Mouse (Mus musculus) testis, adult 2 months (tissue): Measurements from ENCODE around the gene Ttc7. TPM values are rescaled to one million over a fixed set of nuclear protein-coding genes. Genes with fewer than 3 reads are reported as not detected.

Experiments
- H3K27ac ChIP-seq: fragments of 200-500 bp; 2 replicates; pipeline ENCODE4 v1.5.1; 2012; ENCODE audit warnings: low read depth, low read length; ENCODE audit not compliant: control insufficient read depth, insufficient read depth
- H3K27me3 ChIP-seq: fragments of 200-500 bp; 2 replicates; pipeline ENCODE4 v1.6.1; 2012; ENCODE audit warnings: mild to moderate bottlenecking, low read length, moderate library complexity; ENCODE audit not compliant: control insufficient read depth, insufficient read depth
- H3K36me3 ChIP-seq: fragments of 200-500 bp; 2 replicates; pipeline ENCODE4 v1.6.1; 2012; ENCODE audit warnings: mild to moderate bottlenecking, low read length; ENCODE audit not compliant: control insufficient read depth, insufficient read depth
- H3K4me1 ChIP-seq: fragments of 200-500 bp; 2 replicates; pipeline ENCODE4 v1.6.1; 2012; ENCODE audit warnings: low read length; ENCODE audit not compliant: control insufficient read depth, insufficient read depth
- H3K4me3 ChIP-seq: fragments of 200-500 bp; 2 replicates; pipeline ENCODE4 v1.5.1; 2012; ENCODE audit warnings: low read depth, mild to moderate bottlenecking, low read length, moderate library complexity, mixed read lengths; ENCODE audit not compliant: control insufficient read depth
- CTCF ChIP-seq: fragments of 200-500 bp; IDR thresholded peaks from 2 replicates; pipeline ENCODE4 v1.5.1; 2012; ENCODE audit warnings: low read depth, mild to moderate bottlenecking, inconsistent platforms, low read length, moderate library complexity; ENCODE audit not compliant: control insufficient read depth, insufficient read depth, insufficient replicate concordance
- POLR2A ChIP-seq: fragments of 200-500 bp; IDR thresholded peaks from 2 replicates; pipeline ENCODE4 v1.6.1; 2012; ENCODE audit warnings: low read depth, mild to moderate bottlenecking, inconsistent platforms, low read length, moderate library complexity; ENCODE audit not compliant: control insufficient read depth
- polyA plus RNA-seq: library from polyadenylated mRNA; depleted of rRNA; stranded (reverse); fragments of >200 nt; gene quantifications from 2 replicates; pipeline ENCODE4 v1.2.3, GENCODE M21; 2012

The Ttc7 gene
- polyA plus RNA-seq, 1 experiment: 71.5 TPM

DNA sequence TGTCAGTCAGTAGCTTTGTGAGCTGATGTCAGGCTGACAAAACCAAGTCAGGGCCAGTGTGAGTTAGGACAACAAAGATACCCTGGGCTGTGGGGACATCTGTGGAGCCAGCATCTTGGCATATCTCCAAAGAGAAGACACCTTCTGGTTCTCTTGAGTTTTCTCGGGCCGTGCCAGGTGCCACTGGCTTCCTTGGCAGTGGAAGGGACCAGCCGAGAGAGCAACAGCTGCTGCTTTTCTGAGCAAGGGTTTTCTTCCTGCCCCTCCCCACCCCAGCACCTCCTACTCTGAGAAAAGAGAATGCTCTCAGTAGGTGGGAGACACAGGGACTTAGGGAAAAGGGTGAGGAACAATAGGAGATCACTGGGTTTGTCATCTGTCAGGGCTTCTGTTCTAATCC is 78.4 kb downstream of the Ttc7 start:
- H3K4me3 ChIP-seq: no peak overlapping the region
- no peak overlapping the region for H3K27ac ChIP-seq
- no peaks in the 10 kb centered on the region for H3K27me3 ChIP-seq
- no peaks in the 10 kb centered on the region for H3K4me1 ChIP-seq
- no peaks in the 10 kb centered on the region for H3K36me3 ChIP-seq
- TF ChIP-seq CTCF (no peak), POLR2A (no peak)

- H3K27ac ChIP-seq: no peak overlapping the region
- no peak overlapping the region for H3K4me3 ChIP-seq
- H3K27me3 ChIP-seq: no peaks in the 10 kb centered on the region
- no peak for TF ChIP-seq CTCF
- TF ChIP-seq POLR2A: no peak
- H3K36me3 ChIP-seq: no peaks in the 10 kb centered on the region
- H3K4me1 ChIP-seq: peaks cover 3% of the 10 kb centered on the region; the same call in 1 of the 2 replicates
Observed at GRCm38 (mm10) chr17:87364108-87364507, 81.4 kb downstream of the Ttc7 start.

DNA sequence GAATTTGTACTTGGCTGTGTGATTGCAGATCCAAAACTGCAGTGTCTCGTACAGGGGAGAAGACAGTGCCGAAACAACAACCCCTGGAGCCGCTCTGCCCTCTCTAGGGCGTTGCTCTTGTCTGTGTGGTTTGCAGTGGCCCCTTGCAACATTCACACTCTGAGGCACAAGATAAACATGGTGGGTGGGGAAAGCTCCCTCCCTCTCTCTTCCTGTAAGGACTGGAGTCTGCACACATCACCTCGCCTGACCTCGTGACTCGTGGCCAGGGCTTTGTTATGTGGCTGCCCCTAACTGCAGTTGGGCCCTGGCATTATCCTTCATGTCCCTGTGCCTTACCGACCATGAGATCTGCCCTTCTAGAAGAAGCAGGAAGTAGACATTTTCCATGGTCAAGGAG is 82.6 kb downstream of the Ttc7 start:
- H3K4me1 ChIP-seq: peaks cover 3% of the 10 kb centered on the region; the same call in 1 of the 2 replicates
- H3K27me3 ChIP-seq: no peaks in the 10 kb centered on the region
- H3K4me3 ChIP-seq: no peak overlapping the region
- H3K27ac ChIP-seq: no peak overlapping the region
- no peaks in the 10 kb centered on the region for H3K36me3 ChIP-seq
- TF ChIP-seq CTCF (no peak), POLR2A (no peak)

DNA sequence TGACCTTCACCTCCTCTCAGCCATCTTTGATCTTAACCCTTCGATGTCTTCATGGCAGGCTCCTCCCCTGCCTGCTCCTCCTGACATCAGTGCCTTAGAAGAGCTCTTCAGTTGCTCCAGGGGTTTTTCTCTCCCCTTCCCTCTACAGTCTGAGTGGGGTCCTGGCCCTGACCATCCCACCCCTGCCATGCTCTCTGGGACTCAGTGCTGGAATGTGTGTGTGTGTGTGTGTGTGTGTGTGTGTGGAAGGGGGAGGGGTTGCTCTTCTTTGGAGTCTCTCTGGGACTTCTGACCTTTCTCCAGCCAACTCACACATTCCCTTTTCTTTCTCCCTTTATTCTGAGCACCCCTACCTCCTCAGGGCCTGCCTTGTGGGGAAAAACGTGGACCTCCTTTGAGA is 83.8 kb downstream of the Ttc7 start:
- H3K36me3 ChIP-seq: no peaks in the 10 kb centered on the region
- no peak overlapping the region for H3K27ac ChIP-seq
- no peak overlapping the region for H3K4me3 ChIP-seq
- peaks cover 3% of the 10 kb centered on the region; the same call in 1 of the 2 replicates for H3K4me1 ChIP-seq
- TF ChIP-seq POLR2A: no peak
- no peak for TF ChIP-seq CTCF
- no peaks in the 10 kb centered on the region for H3K27me3 ChIP-seq

DNA sequence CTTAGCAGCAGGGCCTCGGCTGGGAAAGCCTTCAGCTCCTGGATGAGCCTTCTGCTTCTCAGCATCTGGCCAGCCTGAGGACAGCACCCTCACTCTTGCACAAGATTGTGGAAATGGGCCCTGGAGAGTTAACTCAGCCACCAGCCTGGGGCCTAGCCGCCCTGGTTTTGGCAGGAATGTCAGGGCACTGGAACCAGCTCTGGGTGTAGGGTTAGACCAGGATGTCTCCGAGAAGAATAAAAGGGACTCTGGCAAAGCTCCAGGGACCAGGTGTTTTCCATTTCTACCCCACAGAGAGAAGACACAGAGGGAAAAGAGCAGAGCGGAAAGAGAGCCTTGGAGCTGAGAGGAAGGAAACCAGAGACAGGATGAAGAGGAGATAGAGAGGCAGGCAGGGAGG is 84.5 kb downstream of the Ttc7 start:
- Histone ChIP-seq H3K4me1 (peaks cover 3% of the 10 kb centered on the region; the same call in 1 of the 2 replicates), H3K4me3 (no peak overlapping the region), H3K27ac (no peak overlapping the region), H3K27me3 (no peaks in the 10 kb centered on the region), H3K36me3 (no peaks in the 10 kb centered on the region)
- TF ChIP-seq CTCF (no peak), POLR2A (no peak)

GRCm38 (mm10) chr17:87367640-87368039 is 85.0 kb downstream of the Ttc7 start:
- Histone ChIP-seq H3K36me3 (no peaks in the 10 kb centered on the region), H3K27ac (no peak overlapping the region), H3K4me1 (peaks cover 3% of the 10 kb centered on the region; the same call in 1 of the 2 replicates), H3K27me3 (no peaks in the 10 kb centered on the region), H3K4me3 (no peak overlapping the region)
- TF ChIP-seq POLR2A (no peak), CTCF (no peak)

GRCm38 (mm10) chr17:87368481-87368880 is 85.8 kb downstream of the Ttc7 start:
- Histone ChIP-seq H3K4me3 (no peak overlapping the region), H3K36me3 (no peaks in the 10 kb centered on the region), H3K27me3 (no peaks in the 10 kb centered on the region), H3K27ac (no peak overlapping the region), H3K4me1 (peaks cover 3% of the 10 kb centered on the region; the same call in 1 of the 2 replicates)
- TF ChIP-seq POLR2A (no peak), CTCF (no peak)
